Mouse (Mus musculus) G1E (cell line): ENCODE results near the gene Mob4. TPM values are rescaled to one million over a fixed set of nuclear protein-coding genes. Genes with fewer than 3 reads are reported as not detected.

Source experiments
- ATAC-seq: 2 replicates; pipeline ENCODE4 v1.8.0; 2016; ENCODE audit warnings: mild to moderate bottlenecking; ENCODE audit not compliant: insufficient number of reproducible peaks, poor library complexity, low FRiP score, severe bottlenecking; ENCODE audit errors: extremely low read depth
- DNase-seq: peaks from one replicate; pipeline ENCODE4 v3.0.0; 2012; ENCODE audit warnings: low spot score
- H3K27me3 ChIP-seq: 2 replicates; pipeline ENCODE4 v1.6.1; 2012; ENCODE audit warnings: mild to moderate bottlenecking, low read length, inconsistent platforms; ENCODE audit not compliant: insufficient read depth
- H3K36me3 ChIP-seq: replicated peaks from 2 replicates; pipeline ENCODE3; 2012; ENCODE audit warnings: mild to moderate bottlenecking, inconsistent platforms
- H3K4me1 ChIP-seq: 2 replicates; pipeline ENCODE4 v1.6.1; 2012; ENCODE audit warnings: low read depth, low read length, inconsistent platforms, mixed read lengths; ENCODE audit not compliant: insufficient read depth
- H3K4me3 ChIP-seq: 2 replicates; pipeline ENCODE4 v1.5.1; 2012; ENCODE audit warnings: low read depth, mild to moderate bottlenecking, inconsistent platforms, low read length, moderate library complexity, mixed read lengths
- H3K9me3 ChIP-seq: replicated peaks from 2 replicates; pipeline ENCODE4 v1.6.1; 2012; ENCODE audit warnings: inconsistent platforms
- CTCF ChIP-seq: IDR thresholded peaks from 2 replicates; pipeline ENCODE4 v1.5.1; 2012; ENCODE audit warnings: low read depth, low read length, inconsistent platforms, mixed read lengths
- GATA1 ChIP-seq: IDR thresholded peaks from 2 replicates; pipeline ENCODE4 v1.6.1; 2012; ENCODE audit warnings: borderline replicate concordance, low read length, inconsistent platforms, mixed read lengths
- GATA2 ChIP-seq: IDR thresholded peaks from 2 replicates; pipeline ENCODE4 v1.6.1; 2012; ENCODE audit warnings: low read depth, low read length, inconsistent platforms, borderline replicate concordance
- POLR2AphosphoS5 ChIP-seq: IDR thresholded peaks from 2 replicates; pipeline ENCODE4 v1.6.1; 2012; ENCODE audit warnings: low read depth, low read length, inconsistent platforms; ENCODE audit not compliant: insufficient replicate concordance
- TAL1 ChIP-seq: conservative IDR thresholded peaks from 2 replicates; pipeline ENCODE4 v1.6.1; 2012; ENCODE audit warnings: low read depth, low read length, inconsistent platforms, mixed read lengths
- polyA plus RNA-seq: library from polyadenylated mRNA; stranded (reverse); fragments of >175 nt; gene quantifications from 2 replicates; pipeline ENCODE4 v1.2.3, GENCODE M21; 2012
- total RNA-seq, 2 experiments: library from RNA; stranded (forward) in 1 of 2; stranded (reverse) in 1 of 2; fragments of 200-1000 nt in 1 of 2; fragments of >200 nt in 1 of 2; fragmentation: Nextera tagmentation in 1 of 2; gene quantifications; 2 replicates each; pipeline ENCODE4 v1.2.3; 2014 to 2017

Mob4 gene
- total and polyA plus RNA-seq, 3 experiments = 7.7 to 124 (median 65.2) TPM

DNA sequence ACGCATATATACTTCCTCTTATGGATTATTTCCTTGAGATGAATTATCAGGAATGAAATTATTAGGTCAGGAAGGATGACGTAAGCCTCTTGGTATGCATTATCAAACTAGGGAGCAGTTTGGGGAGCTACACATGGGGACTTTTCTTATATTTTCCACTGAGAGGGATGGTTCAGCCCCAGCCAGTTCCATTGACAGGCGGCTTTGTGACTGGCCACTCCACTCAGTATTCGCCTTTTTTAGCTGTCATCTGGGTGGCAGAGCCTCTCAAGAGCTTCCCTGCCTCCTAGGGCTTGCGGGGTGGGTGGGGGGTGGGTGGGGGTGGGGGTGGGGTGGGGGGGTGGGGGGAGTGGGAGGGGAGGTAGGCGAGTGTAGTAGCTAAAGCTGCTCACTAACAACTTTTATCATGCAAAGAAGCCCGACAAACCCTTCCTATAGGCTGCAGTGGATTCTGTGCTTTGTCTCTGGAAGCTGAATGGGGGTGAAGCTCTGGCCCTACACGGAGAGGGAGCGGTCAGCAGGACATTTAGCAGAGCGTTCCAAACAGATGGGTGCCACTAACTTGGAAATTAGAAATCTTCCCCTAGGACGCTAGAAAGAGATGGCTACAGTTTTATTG, 55.7 kb downstream of the Mob4 start:
- no peaks in the 10 kb centered on the region for H3K36me3 ChIP-seq
- no peak for DNase-seq
- TF ChIP-seq TAL1 = no peak
- no peak for TF ChIP-seq CTCF
- TF ChIP-seq GATA1 = no peak
- no peak overlapping the region for H3K4me3 ChIP-seq
- ATAC-seq = no peak
- no peaks in the 10 kb centered on the region for H3K9me3 ChIP-seq
- H3K27me3 ChIP-seq = peaks cover 16% of the 10 kb centered on the region
- no peaks in the 10 kb centered on the region for H3K4me1 ChIP-seq

DNA sequence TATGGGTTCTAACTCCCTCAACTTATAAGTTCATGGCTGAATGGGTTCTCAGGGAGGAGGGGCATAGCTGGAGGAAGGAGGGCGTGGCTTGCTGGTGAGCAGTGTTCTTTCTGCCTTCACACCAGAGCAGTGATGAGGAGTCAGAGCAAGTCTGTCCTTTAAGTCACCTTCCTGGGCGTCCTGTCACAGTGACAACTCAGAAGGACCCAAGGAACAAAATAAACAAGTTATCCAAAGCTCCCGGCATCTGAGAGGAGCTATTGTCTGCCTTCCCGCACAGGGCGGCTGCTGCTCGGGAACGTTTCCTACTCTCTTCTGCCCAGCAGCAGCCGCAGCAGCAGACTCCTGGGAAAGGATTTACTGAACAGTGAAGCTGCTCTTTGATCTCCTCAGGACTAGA, 61.0 kb downstream of the Mob4 start:
- Histone ChIP-seq H3K27me3 (peaks cover 11% of the 10 kb centered on the region), H3K36me3 (no peaks in the 10 kb centered on the region), H3K4me3 (no peak overlapping the region), H3K9me3 (no peaks in the 10 kb centered on the region), H3K4me1 (0 out of 2 replicates have a peak, but pooled peaks cover 2% of the 10 kb centered on the region)
- DNase-seq (no peak), ATAC-seq (no peak)
- TF ChIP-seq GATA1 (no peak), POLR2AphosphoS5 (no peak), TAL1 (no peak), GATA2 (no peak), CTCF (no peak)

DNA sequence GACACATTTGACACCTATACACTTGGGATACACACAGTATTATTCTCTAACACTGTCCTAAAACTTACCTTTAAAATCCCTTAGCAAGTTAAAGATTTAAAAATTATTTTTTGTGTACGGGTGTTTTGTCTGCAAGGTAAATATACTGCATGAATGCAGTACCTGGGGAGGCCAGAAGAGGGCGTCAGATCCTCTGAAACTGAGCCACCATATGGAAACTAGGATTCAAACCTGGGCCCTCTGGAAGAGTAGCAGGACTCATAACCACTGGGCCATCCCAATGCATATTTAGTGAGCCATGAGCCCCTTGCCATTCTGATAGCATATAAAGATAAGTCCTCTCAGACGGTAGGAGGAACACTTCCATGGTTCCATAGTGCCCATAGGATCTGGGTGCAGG, 61.8 kb downstream of the Mob4 start:
- Histone ChIP-seq H3K9me3 (no peaks in the 10 kb centered on the region), H3K4me1 (0 out of 2 replicates have a peak, but pooled peaks cover 2% of the 10 kb centered on the region), H3K4me3 (no peak overlapping the region), H3K36me3 (no peaks in the 10 kb centered on the region), H3K27me3 (peaks cover 6% of the 10 kb centered on the region; the same call in 1 of the 2 replicates)
- ATAC-seq = no peak
- TF ChIP-seq CTCF (peak; percentile 74), GATA2 (no peak)
- no peak for DNase-seq

DNA sequence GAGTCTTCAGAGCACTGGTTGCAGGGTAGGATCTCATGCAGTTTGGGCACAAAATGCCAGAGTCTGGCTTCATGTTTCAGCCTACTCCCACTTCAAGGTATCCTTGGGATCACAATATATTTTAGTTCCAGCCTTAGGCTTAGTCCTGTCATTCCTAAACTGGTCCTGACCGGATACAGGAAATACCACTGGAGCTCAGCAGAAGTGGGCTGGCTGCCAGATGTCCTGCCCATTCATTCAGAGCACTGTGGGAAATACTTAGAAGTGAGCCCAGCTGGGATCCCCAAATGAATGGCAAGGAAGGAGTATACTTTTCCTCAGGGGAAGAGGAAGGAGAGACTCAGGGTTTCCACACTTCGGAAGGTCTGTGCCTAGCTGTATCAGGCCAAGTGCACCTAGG, 62.3 kb downstream of the Mob4 start:
- ATAC-seq = no peak
- no peaks in the 10 kb centered on the region for H3K9me3 ChIP-seq
- TF ChIP-seq TAL1 (no peak), POLR2AphosphoS5 (no peak), GATA2 (no peak), GATA1 (no peak), CTCF (no peak)

DNA sequence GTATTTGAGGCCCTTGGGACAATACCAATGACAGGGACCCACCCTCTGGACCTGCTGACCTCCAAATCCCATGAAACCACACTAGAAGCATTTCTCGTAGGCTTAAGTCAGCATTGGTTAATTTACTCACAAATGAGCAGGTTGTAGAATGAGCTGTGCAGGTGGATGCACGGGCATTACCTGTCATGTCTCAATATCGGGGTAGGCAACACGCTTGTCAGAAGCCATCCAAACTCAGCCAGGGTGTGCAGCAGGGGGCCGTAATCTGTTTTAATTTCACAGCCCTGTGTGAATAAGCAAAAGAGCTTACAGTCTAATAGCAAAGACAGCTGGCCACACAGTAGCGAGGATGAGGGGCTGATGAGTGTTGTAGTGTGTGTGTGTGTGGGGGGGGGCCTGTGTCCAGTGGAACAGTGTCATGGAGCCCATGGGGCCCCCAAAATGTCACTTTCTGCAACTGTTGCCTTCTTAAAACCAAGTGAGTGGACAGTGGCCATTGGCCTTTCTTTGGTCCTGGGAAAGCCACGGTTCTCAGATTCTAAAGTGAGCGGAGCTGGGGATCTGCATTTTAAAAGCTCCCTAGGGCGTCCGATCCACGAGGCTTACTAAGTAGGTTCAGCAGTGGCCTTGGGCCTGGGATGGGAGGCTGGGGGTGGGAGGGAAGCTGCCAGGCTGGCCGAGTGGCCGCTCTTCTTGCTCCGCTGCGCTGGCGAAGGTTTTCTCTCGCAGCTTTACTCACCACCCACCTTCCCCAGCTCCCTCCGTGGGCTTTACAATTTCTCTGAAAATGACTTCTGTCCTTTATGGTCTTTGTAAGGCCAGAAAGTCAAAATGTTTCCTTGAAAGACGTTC, 63.3 kb downstream of the Mob4 start:
- TF ChIP-seq GATA2 = no peak
- TF ChIP-seq POLR2AphosphoS5 = no peak
- no peak for TF ChIP-seq GATA1
- TF ChIP-seq CTCF = no peak
- no peak for TF ChIP-seq TAL1
- no peak overlapping the region for H3K4me3 ChIP-seq
- no peaks in the 10 kb centered on the region for H3K9me3 ChIP-seq
- H3K4me1 ChIP-seq = peaks cover 4% of the 10 kb centered on the region
- H3K36me3 ChIP-seq = no peaks in the 10 kb centered on the region
- DNase-seq (no peak), ATAC-seq (no peak)
- peaks cover 7% of the 10 kb centered on the region; the same call in 1 of the 2 replicates for H3K27me3 ChIP-seq

More for the DNA sequence above, 62.3 kb downstream of the Mob4 start:
- Histone ChIP-seq H3K36me3 (no peaks in the 10 kb centered on the region), H3K27me3 (peaks cover 5% of the 10 kb centered on the region; the same call in 1 of the 2 replicates), H3K4me3 (no peak overlapping the region), H3K4me1 (0 out of 2 replicates have a peak, but pooled peaks cover 2% of the 10 kb centered on the region)
- no peak for DNase-seq

DNA sequence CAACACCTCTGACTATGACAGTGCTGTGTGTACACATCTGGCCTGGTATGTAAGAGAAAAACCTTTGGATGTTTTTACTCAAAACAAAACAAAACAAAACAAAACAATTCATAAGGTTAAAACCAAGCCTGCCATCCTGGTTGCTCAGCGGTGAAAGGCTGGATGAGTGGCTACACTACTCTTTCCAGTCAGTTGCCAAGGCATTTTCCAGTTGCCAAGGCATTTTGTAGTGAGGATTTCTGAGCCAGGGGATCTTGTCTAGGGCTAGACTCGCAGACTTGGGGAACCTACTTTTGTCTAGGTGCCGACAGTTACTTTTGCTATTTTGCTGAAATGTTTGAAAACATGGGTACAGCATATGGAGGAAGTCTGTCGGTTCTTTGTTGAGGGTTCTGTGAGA, 64.0 kb downstream of the Mob4 start:
- TF ChIP-seq GATA1 (no peak), POLR2AphosphoS5 (no peak), GATA2 (no peak), TAL1 (no peak), CTCF (no peak)
- no peaks in the 10 kb centered on the region for H3K9me3 ChIP-seq
- ATAC-seq (no peak), DNase-seq (no peak)
- H3K27me3 ChIP-seq = peaks cover 7% of the 10 kb centered on the region; the same call in 1 of the 2 replicates
- H3K4me3 ChIP-seq = no peak overlapping the region
- H3K4me1 ChIP-seq = peaks cover 4% of the 10 kb centered on the region
- H3K36me3 ChIP-seq = no peaks in the 10 kb centered on the region
